Mouse (Mus musculus) spleen, adult 2 months (tissue): ENCODE results near the gene Stt3a.

Source experiments
- CTCF ChIP-seq: fragments of 200-500 bp; IDR thresholded peaks from 2 replicates; pipeline ENCODE4 v1.5.1; 2011; ENCODE audit warnings: mild to moderate bottlenecking, inconsistent platforms; ENCODE audit not compliant: insufficient read depth, insufficient read length, insufficient replicate concordance; ENCODE audit errors: extremely low read depth
- POLR2A ChIP-seq: fragments of 200-500 bp; IDR thresholded peaks from 2 replicates; pipeline ENCODE4 v1.6.1; 2011; ENCODE audit warnings: low read depth, low read length, inconsistent platforms

DNA sequence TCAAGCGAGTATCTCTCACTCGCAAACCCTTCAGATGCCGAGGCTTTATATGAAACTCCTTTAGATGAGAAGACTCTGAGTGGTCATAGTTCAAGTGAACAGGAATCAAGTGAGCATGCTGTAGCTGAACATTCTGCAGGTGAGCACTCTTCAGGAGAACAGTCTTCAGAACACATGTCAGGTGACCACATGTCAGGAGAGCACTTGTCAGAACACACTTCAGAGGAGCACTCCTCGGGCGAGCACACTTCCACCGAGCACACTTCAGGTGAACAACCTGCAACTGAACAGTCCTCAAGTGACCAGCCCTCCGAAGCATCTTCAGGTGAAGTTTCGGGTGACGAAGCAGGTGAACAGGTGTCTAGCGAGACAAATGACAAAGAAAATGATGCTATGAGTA, 73.2 kb downstream of the Stt3a start:
- TF ChIP-seq CTCF (no peak), POLR2A (no peak)
